25 mouse cellular contexts compared by ENCODE assay signal in genomic region chr6:145916401-145916800, GRCm38 (mm10).
"Had no signal": no experiment of that assay in that cellular context is flagged by ENCODE, and none has a peak within 500 bp of the region (broad histone marks: within the 10 kb centered on the region; RNA-seq: fewer than 3 reads in every experiment).

No protein-coding gene starts in this region.

- ATAC-seq: liver, embryonic 12.5 days had no signal

- H3K9ac ChIP-seq: limb, embryonic 13.5 days; liver, embryonic 12.5 days; liver, embryonic 15.5 days; lung, embryonic 15.5 days; neural tube, embryonic 12.5 days; neural tube, embryonic 15.5 days had no signal

- H3K9me3 ChIP-seq: limb, embryonic 10.5 days; limb, embryonic 13.5 days; liver, embryonic 12.5 days; liver, embryonic 15.5 days; lung, embryonic 15.5 days; midbrain, embryonic 10.5 days; neural tube, embryonic 12.5 days; neural tube, embryonic 15.5 days had no signal

- H3K4me2 ChIP-seq: limb, embryonic 13.5 days; liver, embryonic 12.5 days; liver, embryonic 15.5 days; lung, embryonic 15.5 days; neural tube, embryonic 12.5 days; neural tube, embryonic 15.5 days had no signal

- H3K27me3 ChIP-seq: limb, embryonic 13.5 days; liver, embryonic 12.5 days; liver, embryonic 15.5 days; lung, embryonic 15.5 days; neural tube, embryonic 12.5 days; neural tube, embryonic 15.5 days had no signal

- H3K4me3 ChIP-seq: layer of hippocampus, adult 2 months; limb, embryonic 10.5 days; limb, embryonic 13.5 days; liver, embryonic 12.5 days; liver, embryonic 15.5 days; lung, embryonic 15.5 days; megakaryocyte, embryonic 14.5 days; midbrain, embryonic 10.5 days; neural tube, embryonic 12.5 days; neural tube, embryonic 15.5 days had no signal

- DNase-seq: kidney, adult 9 months; kidney, postnatal 14 days; kidney, postnatal 4 days; layer of hippocampus, adult 9-11 months; liver; lung, adult 18-20 months; lung, postnatal 10 days; lung, postnatal 36 days; midbrain, embryonic 14.5 days; right cerebral cortex, adult 18-20 months; right cerebral cortex, postnatal 14 days; right cerebral cortex, postnatal 4 days; thymus, adult 2 months; thymus, postnatal 25 days had no signal

- H3K4me1 ChIP-seq: limb, embryonic 10.5 days; limb, embryonic 13.5 days; liver, embryonic 12.5 days; liver, embryonic 15.5 days; lung, embryonic 15.5 days; neural tube, embryonic 12.5 days had no signal

- H3K36me3 ChIP-seq: limb, embryonic 10.5 days; limb, embryonic 13.5 days; liver, embryonic 12.5 days; liver, embryonic 15.5 days; lung, embryonic 15.5 days; midbrain, embryonic 10.5 days; neural tube, embryonic 12.5 days; neural tube, embryonic 15.5 days had no signal

- H3K27ac ChIP-seq: layer of hippocampus, adult 2 months; limb, embryonic 10.5 days; limb, embryonic 13.5 days; liver, embryonic 12.5 days; liver, embryonic 15.5 days; lung, embryonic 15.5 days; midbrain, embryonic 10.5 days; neural tube, embryonic 12.5 days; neural tube, embryonic 15.5 days; stomach, postnatal 0 days had no signal
